Mouse (Mus musculus) testis, adult 2 months (tissue): ENCODE measurements around the gene Olfr60. TPM values are rescaled to one million over a fixed set of nuclear protein-coding genes. Genes with fewer than 3 reads are reported as not detected.

Experiments
- H3K27ac ChIP-seq: fragments of 200-500 bp; 2 replicates; pipeline ENCODE4 v1.5.1; 2012; ENCODE audit warnings: low read depth, low read length; ENCODE audit not compliant: control insufficient read depth, insufficient read depth
- H3K27me3 ChIP-seq: fragments of 200-500 bp; 2 replicates; pipeline ENCODE4 v1.6.1; 2012; ENCODE audit warnings: mild to moderate bottlenecking, low read length, moderate library complexity; ENCODE audit not compliant: control insufficient read depth, insufficient read depth
- H3K36me3 ChIP-seq: fragments of 200-500 bp; 2 replicates; pipeline ENCODE4 v1.6.1; 2012; ENCODE audit warnings: mild to moderate bottlenecking, low read length; ENCODE audit not compliant: control insufficient read depth, insufficient read depth
- H3K4me1 ChIP-seq: fragments of 200-500 bp; 2 replicates; pipeline ENCODE4 v1.6.1; 2012; ENCODE audit warnings: low read length; ENCODE audit not compliant: control insufficient read depth, insufficient read depth
- H3K4me3 ChIP-seq: fragments of 200-500 bp; 2 replicates; pipeline ENCODE4 v1.5.1; 2012; ENCODE audit warnings: low read depth, mild to moderate bottlenecking, low read length, moderate library complexity, mixed read lengths; ENCODE audit not compliant: control insufficient read depth
- CTCF ChIP-seq: fragments of 200-500 bp; IDR thresholded peaks from 2 replicates; pipeline ENCODE4 v1.5.1; 2012; ENCODE audit warnings: low read depth, mild to moderate bottlenecking, inconsistent platforms, low read length, moderate library complexity; ENCODE audit not compliant: control insufficient read depth, insufficient read depth, insufficient replicate concordance
- POLR2A ChIP-seq: fragments of 200-500 bp; IDR thresholded peaks from 2 replicates; pipeline ENCODE4 v1.6.1; 2012; ENCODE audit warnings: low read depth, mild to moderate bottlenecking, inconsistent platforms, low read length, moderate library complexity; ENCODE audit not compliant: control insufficient read depth
- polyA plus RNA-seq: library from polyadenylated mRNA; depleted of rRNA; stranded (reverse); fragments of >200 nt; gene quantifications from 2 replicates; pipeline ENCODE4 v1.2.3, GENCODE M21; 2012; rRNA removed

Olfr60 gene
- not detected in 2 replicates for polyA plus RNA-seq

DNA sequence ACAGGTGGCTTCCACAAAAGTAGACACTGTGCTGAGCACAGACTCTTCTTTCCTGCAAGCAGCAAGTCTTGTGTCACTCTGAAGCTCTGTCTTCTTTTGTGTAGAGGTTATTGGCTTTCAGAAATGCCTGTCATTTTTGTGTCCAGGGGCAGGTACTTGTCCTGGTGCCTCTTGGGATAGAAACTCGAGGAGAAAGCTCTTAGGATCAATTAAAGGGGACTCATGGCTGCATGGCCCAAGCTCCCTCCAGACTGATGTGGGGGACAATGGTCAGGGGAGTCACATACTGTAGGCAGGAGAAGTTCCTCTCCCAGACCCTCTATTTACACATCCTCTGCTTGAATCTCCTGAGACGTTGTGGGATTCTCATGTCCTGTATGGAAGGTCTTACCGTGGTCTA, at the start of gene Olfr60:
Gene Olfr60, minus strand, starts transcription at position 101 of the 400 bp plus-strand sequence.
- no peak within 1 kb of the TSS for H3K27ac ChIP-seq
- H3K27me3 ChIP-seq: no peaks in the 10 kb centered on the region
- H3K4me3 ChIP-seq: no peak within 1 kb of the TSS
- TF ChIP-seq CTCF (no peak), POLR2A (no peak)
- no peaks in the 10 kb centered on the region for H3K36me3 ChIP-seq
- no peaks in the 10 kb centered on the region for H3K4me1 ChIP-seq

DNA sequence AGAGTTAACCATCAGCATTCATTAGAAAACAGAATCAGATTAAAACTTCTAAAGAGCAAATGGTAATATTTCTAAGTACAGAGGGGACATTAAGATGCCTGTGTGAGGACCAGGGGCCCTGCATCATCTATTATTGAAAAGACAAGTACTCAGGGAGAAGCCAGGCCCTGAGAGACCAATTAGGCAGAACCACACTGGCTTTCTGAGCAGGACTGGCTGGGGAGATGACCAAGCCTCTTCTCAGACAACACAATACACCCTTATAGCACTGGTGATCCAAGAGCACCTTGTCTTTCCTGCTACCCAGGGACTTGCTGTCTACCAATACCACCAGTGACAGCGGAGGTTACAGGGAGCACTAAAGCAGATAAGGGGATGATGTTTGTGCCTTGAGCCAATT, 41.3 kb upstream of the Olfr60 start, which contains the start of gene Olfr531:
Gene Olfr531, minus strand, starts transcription at position 101 of the 400 bp plus-strand sequence.
- Histone ChIP-seq H3K4me3 (no peak within 1 kb of the TSS), H3K27me3 (no peaks in the 10 kb centered on the region), H3K4me1 (no peaks in the 10 kb centered on the region), H3K27ac (no peak within 1 kb of the TSS), H3K36me3 (no peaks in the 10 kb centered on the region)
- TF ChIP-seq POLR2A (no peak), CTCF (no peak)

DNA sequence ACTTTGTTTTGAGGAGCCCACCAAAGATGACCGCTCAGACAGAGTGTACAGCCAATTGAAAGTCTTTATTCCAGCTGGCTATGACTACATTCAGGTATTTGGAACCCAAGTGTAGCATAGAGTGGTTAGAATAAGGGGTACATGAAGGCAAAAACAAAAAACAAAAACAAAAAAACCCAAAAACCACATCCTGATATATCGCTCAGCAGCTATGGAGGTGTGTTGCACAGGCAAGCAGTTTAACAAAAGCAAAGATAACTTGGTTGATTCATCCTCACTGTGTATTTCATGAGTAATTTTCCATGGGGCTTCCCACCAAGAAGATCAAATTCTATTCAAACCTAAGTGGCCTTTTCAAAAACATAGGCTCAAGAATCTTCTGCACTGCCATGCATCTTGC, 15.4 kb upstream of the Olfr60 start:
- TF ChIP-seq POLR2A (no peak), CTCF (no peak)
- Histone ChIP-seq H3K4me3 (no peak overlapping the region), H3K36me3 (no peaks in the 10 kb centered on the region)

DNA sequence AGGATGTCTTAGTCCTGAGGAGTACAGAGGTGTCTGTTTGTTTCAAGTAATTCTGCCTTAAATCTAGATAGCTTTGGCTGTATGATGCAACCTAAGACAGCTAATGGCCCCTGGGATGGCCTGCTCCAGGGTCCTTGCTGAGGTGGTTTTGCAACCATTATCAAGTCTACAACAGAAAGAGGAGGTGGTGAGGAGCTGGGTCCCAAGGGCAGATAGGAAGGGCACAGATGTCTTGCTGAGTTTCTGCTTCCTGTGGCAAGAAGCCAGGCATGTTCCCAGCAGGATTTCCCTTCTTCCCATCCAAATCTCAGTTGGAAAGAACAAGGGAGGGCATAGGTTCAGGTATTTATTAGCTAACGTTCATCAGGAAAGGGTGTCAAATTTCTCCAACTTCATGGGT, 14.8 kb upstream of the Olfr60 start, which contains the start of gene Olfr530:
Gene Olfr530, minus strand, starts transcription at position 101 of the 400 bp plus-strand sequence.
- Histone ChIP-seq H3K36me3 (no peaks in the 10 kb centered on the region), H3K4me1 (no peaks in the 10 kb centered on the region), H3K27ac (no peak within 1 kb of the TSS), H3K27me3 (no peaks in the 10 kb centered on the region), H3K4me3 (no peak within 1 kb of the TSS)
- TF ChIP-seq POLR2A: no peak
- TF ChIP-seq CTCF: no peak

More for the DNA sequence above, 15.4 kb upstream of the Olfr60 start:
- H3K4me1 ChIP-seq: no peaks in the 10 kb centered on the region
- H3K27ac ChIP-seq: no peak overlapping the region
- no peaks in the 10 kb centered on the region for H3K27me3 ChIP-seq

DNA sequence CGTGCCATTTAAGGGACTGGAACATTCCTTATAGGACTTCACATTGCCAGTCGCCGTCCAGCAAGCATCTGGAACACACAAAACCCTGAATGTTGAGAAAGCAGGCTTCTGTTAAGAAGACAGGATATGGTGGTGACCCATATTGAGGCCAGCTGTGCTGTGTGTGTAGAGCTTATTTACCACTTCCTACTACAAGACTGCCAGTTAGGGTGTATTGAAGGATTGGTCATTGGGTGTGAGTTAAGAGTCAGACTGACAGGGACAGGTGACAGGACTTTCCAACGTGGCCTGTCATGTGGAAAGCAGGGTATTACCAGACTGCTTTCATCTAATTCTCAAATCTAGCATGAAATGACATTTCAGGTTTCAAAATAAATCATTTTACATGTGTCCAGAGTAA, 12.8 kb upstream of the Olfr60 start:
- Histone ChIP-seq H3K36me3 (no peaks in the 10 kb centered on the region), H3K4me1 (no peaks in the 10 kb centered on the region), H3K27ac (no peak overlapping the region), H3K4me3 (no peak overlapping the region), H3K27me3 (no peaks in the 10 kb centered on the region)
- no peak for TF ChIP-seq POLR2A
- no peak for TF ChIP-seq CTCF

DNA sequence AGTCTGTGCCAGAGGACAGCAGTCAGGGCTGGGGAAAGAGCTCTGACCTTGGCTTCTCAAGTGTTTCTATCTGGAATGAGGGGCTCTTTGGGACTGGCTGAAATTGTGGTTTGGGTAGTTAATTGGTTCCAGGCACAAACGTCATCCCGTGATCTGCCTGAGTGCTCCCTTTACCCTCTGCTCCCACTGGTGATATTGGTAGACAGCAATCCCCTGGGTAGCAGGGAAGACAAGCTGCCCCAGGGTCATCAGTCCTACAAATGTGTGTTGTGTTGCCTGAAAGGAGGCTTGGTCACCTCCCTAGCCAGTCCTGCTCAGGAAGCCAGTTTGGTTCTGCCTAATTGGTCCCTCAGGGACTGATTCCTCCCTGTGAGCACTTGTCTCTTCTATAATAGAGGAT, 27.8 kb downstream of the Olfr60 start, which contains the start of gene Olfr527:
Gene Olfr527, plus strand, starts transcription at position 301 of the 400 bp plus-strand sequence.
- Histone ChIP-seq H3K27ac (no peak within 1 kb of the TSS), H3K4me3 (no peak within 1 kb of the TSS), H3K36me3 (no peaks in the 10 kb centered on the region), H3K4me1 (no peaks in the 10 kb centered on the region), H3K27me3 (no peaks in the 10 kb centered on the region)
- TF ChIP-seq POLR2A: no peak
- no peak for TF ChIP-seq CTCF

DNA sequence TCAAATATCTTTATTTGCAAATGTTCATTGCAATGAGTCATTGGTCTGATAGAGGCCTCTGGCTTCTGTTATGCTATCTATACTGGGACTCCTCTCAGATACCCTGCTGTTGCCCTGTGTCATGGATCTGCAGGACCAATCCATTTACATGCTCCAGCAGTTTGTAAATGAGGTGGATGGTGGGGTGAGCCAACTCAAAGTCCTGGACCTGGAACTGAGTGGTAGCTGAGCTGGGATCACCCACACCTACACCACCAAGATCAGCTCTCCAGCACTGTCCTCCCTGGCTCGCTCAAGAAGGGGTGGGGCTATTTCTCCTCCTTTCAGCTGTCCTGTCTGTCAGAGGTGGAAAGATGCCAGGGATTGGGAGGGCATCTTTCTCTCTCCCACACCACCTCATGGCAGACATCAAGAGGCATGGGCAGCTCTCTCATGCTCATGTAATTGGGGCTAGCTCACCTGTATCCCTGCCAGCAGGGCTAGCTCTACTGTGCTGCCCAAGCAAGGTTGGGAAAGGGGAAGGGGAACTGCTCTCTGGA, 31.6 kb downstream of the Olfr60 start:
- Histone ChIP-seq H3K27me3 (no peaks in the 10 kb centered on the region), H3K4me3 (no peak overlapping the region), H3K4me1 (no peaks in the 10 kb centered on the region), H3K27ac (no peak overlapping the region), H3K36me3 (no peaks in the 10 kb centered on the region)
- TF ChIP-seq POLR2A (no peak), CTCF (no peak)
